Mouse (Mus musculus): Measurements from ENCODE around the gene Psmb1. TPM values are rescaled to one million over a fixed set of nuclear protein-coding genes. Genes with fewer than 3 reads are reported as not detected.

The Psmb1 gene
- total RNA-seq, 2 experiments from 2014 or later = 65.8 to 67.9 TPM

Other genes with a start within 250 kb of the Psmb1 start
- not detected in 2 replicates for gene Dll1, start 122.9 kb downstream of the Psmb1 start, total RNA-seq (2015; ENCODE audit: low replicate concordance)
- gene Dll1, start 122.9 kb downstream of the Psmb1 start, total RNA-seq (2017; ENCODE audit: low replicate concordance) = not detected in 2 replicates
- gene Fam120b, start 103.5 kb downstream of the Psmb1 start, total RNA-seq (2015; ENCODE audit: low replicate concordance) = 0.36 and 2.9 TPM in 2 replicates
- gene Fam120b, start 103.5 kb downstream of the Psmb1 start, total RNA-seq (2017; ENCODE audit: low replicate concordance) = 2.8 and 5.9 TPM in 2 replicates
- gene Tbp, start 137 bp upstream of the Psmb1 start, total RNA-seq (2015; ENCODE audit: low replicate concordance) = 66.7 and 82.2 TPM in 2 replicates
- gene Tbp, start 137 bp upstream of the Psmb1 start, total RNA-seq (2017; ENCODE audit: low replicate concordance) = 44.2 and 47.7 TPM in 2 replicates
- gene Pdcd2, start 27.6 kb upstream of the Psmb1 start, total RNA-seq (2015; ENCODE audit: low replicate concordance) = 8.8 and 9.7 TPM in 2 replicates
- 8.4 and 10.5 TPM in 2 replicates for gene Pdcd2, start 27.6 kb upstream of the Psmb1 start, total RNA-seq (2017; ENCODE audit: low replicate concordance)
- 5.0 TPM in 1 of 2 replicates, not detected in the other for gene Prdm9, start 64.6 kb upstream of the Psmb1 start, total RNA-seq (2015; ENCODE audit: low replicate concordance)
- gene Prdm9, start 64.6 kb upstream of the Psmb1 start, total RNA-seq (2017; ENCODE audit: low replicate concordance) = 0.13 and 2.2 TPM in 2 replicates
- 37.7 and 50.8 TPM in 2 replicates for gene Chd1, start 205.2 kb upstream of the Psmb1 start, total RNA-seq (2015; ENCODE audit: low replicate concordance)
- gene Chd1, start 205.2 kb upstream of the Psmb1 start, total RNA-seq (2017; ENCODE audit: low replicate concordance) = 57.9 and 63.3 TPM in 2 replicates

Measured in erythroid progenitor cell, adult 5-6 weeks (primary cell).